Mouse (Mus musculus) cerebellum, adult 2 months (tissue): ENCODE data around the gene Ski. TPM values are rescaled to one million over a fixed set of nuclear protein-coding genes. Genes with fewer than 3 reads are reported as not detected.

Experiments used
- DNase-seq, 2 experiments: peaks; one replicate each; pipeline ENCODE4 v3.0.0; 2021
- H3K27ac ChIP-seq: fragments of 200-500 bp; 2 replicates; pipeline ENCODE4 v1.5.1; 2012; ENCODE audit warnings: low read length, control low read depth, inconsistent platforms; ENCODE audit not compliant: insufficient read depth
- H3K27me3 ChIP-seq: fragments of 200-500 bp; 2 replicates; pipeline ENCODE4 v1.6.1; 2012; ENCODE audit warnings: inconsistent platforms, mild to moderate bottlenecking, low read length, moderate library complexity; ENCODE audit not compliant: control insufficient read depth, insufficient read depth
- H3K4me1 ChIP-seq: fragments of 200-500 bp; 2 replicates; pipeline ENCODE4 v1.6.1; 2011; ENCODE audit warnings: low read length; ENCODE audit not compliant: control insufficient read depth, insufficient read depth
- H3K4me3 ChIP-seq: fragments of 200-500 bp; replicated peaks from 2 replicates; pipeline ENCODE3; 2011; ENCODE audit warnings: mild to moderate bottlenecking, low read depth, low read length, control low read depth; ENCODE audit not compliant: insufficient read depth
- CTCF ChIP-seq: fragments of 200-500 bp; IDR thresholded peaks from 2 replicates; pipeline ENCODE4 v1.5.1; 2011; ENCODE audit warnings: low read depth, mild to moderate bottlenecking, control low read depth, low read length, moderate library complexity, borderline replicate concordance; ENCODE audit not compliant: insufficient read depth
- POLR2A ChIP-seq: fragments of 200-500 bp; IDR thresholded peaks from 2 replicates; pipeline ENCODE4 v1.6.1; 2011; ENCODE audit warnings: low read length, control low read depth, borderline replicate concordance; ENCODE audit not compliant: insufficient read depth
- WGBS: fragments of 180-500 bp; shearing (Covaris S2); methylation state at CpG from one replicate; pipeline ENCODE4 v1.1.7; 2018; 5-methylcytosine and 5-hydroxymethylcytosine counted together
- polyA plus RNA-seq: library from polyadenylated mRNA; depleted of rRNA; stranded (reverse); fragments of >200 nt; gene quantifications from 2 replicates; pipeline ENCODE4 v1.2.3, GENCODE M21; 2012

The Ski gene
- polyA plus RNA-seq, 1 experiment = 87.2 TPM

GRCm38 (mm10) chr4:155153389-155154072 lies 68.9 kb downstream of the Ski start:
- TF ChIP-seq POLR2A (no peak), CTCF (no peak)
- Histone ChIP-seq H3K27ac (peak overlapping the region; percentile 58), H3K4me3 (no peak overlapping the region), H3K27me3 (no peaks in the 10 kb centered on the region), H3K4me1 (peaks cover 71% of the 10 kb centered on the region)
- 40% methylated on average over 3 of the region's 3 CpGs for WGBS
- DNase-seq = peak; percentile 48 to 64

- TF ChIP-seq POLR2A (0 out of 2 replicates have a peak, but pooled peaks have one; percentile 20), CTCF (no peak)
- H3K4me3 ChIP-seq = no peak overlapping the region
- peak overlapping the region; percentile 83 for H3K27ac ChIP-seq
- H3K27me3 ChIP-seq = no peaks in the 10 kb centered on the region
- WGBS = 13% methylated on average over 6 of the region's 6 CpGs
- DNase-seq = peak; percentile 98 to 99
- H3K4me1 ChIP-seq = peaks cover 67% of the 10 kb centered on the region
These were observed 69.9 kb downstream of the Ski start for GRCm38 (mm10) chr4:155152476-155152875.

GRCm38 (mm10) chr4:155151845-155152244 lies 70.5 kb downstream of the Ski start:
- Histone ChIP-seq H3K4me1 (peaks cover 62% of the 10 kb centered on the region), H3K27ac (peak overlapping the region; percentile 41), H3K4me3 (no peak overlapping the region), H3K27me3 (no peaks in the 10 kb centered on the region)
- WGBS = 17% methylated on average over 4 of the region's 4 CpGs
- no peak for DNase-seq
- TF ChIP-seq POLR2A (no peak), CTCF (no peak)

GRCm38 (mm10) chr4:155151221-155151788 lies 71.1 kb downstream of the Ski start:
- TF ChIP-seq CTCF = no peak
- no peak for TF ChIP-seq POLR2A
- Histone ChIP-seq H3K27ac (peak overlapping the region; percentile 41), H3K4me1 (peaks cover 59% of the 10 kb centered on the region), H3K27me3 (no peaks in the 10 kb centered on the region), H3K4me3 (no peak overlapping the region)
- peak in 1 of 2 experiments; percentile 56 for DNase-seq
- WGBS = 62% methylated on average over 12 of the region's 12 CpGs

- TF ChIP-seq CTCF (no peak), POLR2A (no peak)
- peaks cover 58% of the 10 kb centered on the region for H3K4me1 ChIP-seq
- peak overlapping the region; percentile 18 for H3K4me3 ChIP-seq
- DNase-seq = peak; percentile 70 to 77
- WGBS = 7% methylated on average over 73 of the region's 73 CpGs
- no peaks in the 10 kb centered on the region for H3K27me3 ChIP-seq
- peak overlapping the region; percentile 41 for H3K27ac ChIP-seq
These were observed 71.9 kb downstream of the Ski start for GRCm38 (mm10) chr4:155150276-155151113.

GRCm38 (mm10) chr4:155149941-155150275 lies 72.5 kb downstream of the Ski start:
- Histone ChIP-seq H3K4me1 (peaks cover 54% of the 10 kb centered on the region), H3K27me3 (no peaks in the 10 kb centered on the region), H3K27ac (peak overlapping the region; percentile 41; the same call in 1 of the 2 replicates), H3K4me3 (no peak overlapping the region)
- WGBS = 62% methylated on average over 6 of the region's 6 CpGs
- DNase-seq = no peak
- TF ChIP-seq POLR2A = no peak
- no peak for TF ChIP-seq CTCF

- Histone ChIP-seq H3K27me3 (no peaks in the 10 kb centered on the region), H3K27ac (0 out of 2 replicates have a peak overlapping the region, but pooled peaks have one; percentile 5), H3K4me3 (no peak overlapping the region), H3K4me1 (peaks cover 52% of the 10 kb centered on the region)
- no peak for TF ChIP-seq POLR2A
- no peak for TF ChIP-seq CTCF
- peak; percentile 54 to 58 for DNase-seq
- 7% methylated on average over 8 of the region's 8 CpGs for WGBS
These were observed 73.3 kb downstream of the Ski start for GRCm38 (mm10) chr4:155148910-155149698.
